Mouse (Mus musculus) forebrain, postnatal 0 days (tissue): ENCODE measurements around the gene Rhot2. TPM values are rescaled to one million over a fixed set of nuclear protein-coding genes. Genes with fewer than 3 reads are reported as not detected.

Source experiments
- ATAC-seq: fragments of 200-750 bp; cut with Nextera tagmentation; 2 replicates; pipeline ENCODE4 v1.8.0; 2017; ENCODE audit warnings: mild to moderate bottlenecking, moderate library complexity
- DNase-seq: peaks from one replicate; pipeline ENCODE4 v3.0.0-alpha.2; 2015
- H3K27ac ChIP-seq: fragments of 300-500 bp; sonication (generic); 2 replicates; pipeline ENCODE4 v1.5.1; 2014; ENCODE audit warnings: low read depth, mild to moderate bottlenecking, antibody characterized with exemption, low read length, moderate library complexity, mixed read lengths
- H3K27me3 ChIP-seq: fragments of 300-500 bp; sonication (generic); 2 replicates; pipeline ENCODE4 v1.6.1; 2014; ENCODE audit warnings: mild to moderate bottlenecking, low read length, mixed read lengths; ENCODE audit not compliant: insufficient read depth
- H3K36me3 ChIP-seq: fragments of 300-500 bp; sonication (generic); 2 replicates; pipeline ENCODE4 v1.6.1; 2014; ENCODE audit warnings: mild to moderate bottlenecking, moderate library complexity; ENCODE audit not compliant: insufficient read depth
- H3K4me1 ChIP-seq: fragments of 300-500 bp; sonication (generic); 2 replicates; pipeline ENCODE4 v1.6.1; 2014; ENCODE audit warnings: antibody characterized with exemption; ENCODE audit not compliant: insufficient read depth
- H3K4me2 ChIP-seq: fragments of 300-500 bp; sonication (generic); 2 replicates; pipeline ENCODE4 v1.6.1; 2014; ENCODE audit warnings: low read depth, mild to moderate bottlenecking, moderate library complexity
- H3K4me3 ChIP-seq: fragments of 300-500 bp; sonication (generic); 2 replicates; pipeline ENCODE4 v1.5.1; 2014; ENCODE audit warnings: low read depth, low read length, mixed read lengths
- H3K9ac ChIP-seq: fragments of 300-500 bp; sonication (generic); 2 replicates; pipeline ENCODE4 v1.6.1; 2014; ENCODE audit warnings: mild to moderate bottlenecking
- H3K9me3 ChIP-seq: fragments of 300-500 bp; sonication (generic); 2 replicates; pipeline ENCODE4 v1.6.1; 2016; ENCODE audit warnings: low read length
- CTCF ChIP-seq: sonication (generic); IDR thresholded peaks from 2 replicates; pipeline ENCODE4 v1.5.1; 2016; ENCODE audit warnings: antibody characterized with exemption, control low read depth, low read depth
- WGBS: fragments of 180-500 bp; shearing (Covaris S2); extraction: QIAGEN DNeasy Blood & Tissue Kit; methylation state at CpG from one replicate; pipeline ENCODE4 v1.1.7; 2014; 5-methylcytosine and 5-hydroxymethylcytosine counted together
- polyA plus RNA-seq: library from polyadenylated mRNA; unstranded; fragments of >200 nt; fragmentation: Nextera tagmentation; extraction: Ambion mirVana; gene quantifications from 2 replicates; pipeline ENCODE4 v1.2.1, GENCODE M21; 2015
- total RNA-seq: library from RNA; depleted of rRNA; stranded (reverse); fragments of >200 nt; gene quantifications from 2 replicates; pipeline ENCODE4 v1.2.3, GENCODE M21; 2014

Gene Rhot2
- total and polyA plus RNA-seq, 2 experiments from 2014 or later: 11.3 to 53.1 TPM

GRCm38 (mm10) chr17:25883268-25883667, 38.6 kb upstream of the Rhot2 start:
- ATAC-seq (no peak), DNase-seq (no peak)
- Histone ChIP-seq H3K4me3 (no peak overlapping the region), H3K4me2 (no peak overlapping the region), H3K9ac (no peak overlapping the region), H3K36me3 (peaks cover 29% of the 10 kb centered on the region), H3K4me1 (no peaks in the 10 kb centered on the region), H3K27me3 (no peaks in the 10 kb centered on the region), H3K9me3 (no peaks in the 10 kb centered on the region), H3K27ac (no peak overlapping the region)
- TF ChIP-seq CTCF: no peak
- 79% methylated on average over 8 of the region's 8 CpGs for WGBS

- no peaks in the 10 kb centered on the region for H3K9me3 ChIP-seq
- no peaks in the 10 kb centered on the region for H3K4me1 ChIP-seq
- WGBS: 49% methylated on average over 5 of the region's 5 CpGs
- DNase-seq (no peak), ATAC-seq (peak; percentile 30)
- H3K9ac ChIP-seq: no peak overlapping the region
- peaks cover 36% of the 10 kb centered on the region for H3K36me3 ChIP-seq
- no peak; the same call in 1 of the 2 replicates for TF ChIP-seq CTCF
- H3K27me3 ChIP-seq: no peaks in the 10 kb centered on the region
- H3K4me2 ChIP-seq: no peak overlapping the region
- no peak overlapping the region for H3K27ac ChIP-seq
- no peak overlapping the region for H3K4me3 ChIP-seq
These were observed 37.7 kb upstream of the Rhot2 start for GRCm38 (mm10) chr17:25882306-25882705.

GRCm38 (mm10) chr17:25881691-25882090, 37.0 kb upstream of the Rhot2 start:
- H3K27ac ChIP-seq: no peak overlapping the region
- H3K36me3 ChIP-seq: peaks cover 36% of the 10 kb centered on the region

GRCm38 (mm10) chr17:25880913-25881641, 36.4 kb upstream of the Rhot2 start:
- 6% methylated on average over 5 of the region's 5 CpGs for WGBS
- no peak for TF ChIP-seq CTCF
- H3K4me1 ChIP-seq: peaks cover 10% of the 10 kb centered on the region; the same call in 1 of the 2 replicates
- H3K4me3 ChIP-seq: no peak overlapping the region
- ATAC-seq: no peak
- H3K9ac ChIP-seq: no peak overlapping the region
- no peak overlapping the region for H3K27ac ChIP-seq
- H3K36me3 ChIP-seq: peaks cover 36% of the 10 kb centered on the region
- no peak overlapping the region for H3K4me2 ChIP-seq
- no peaks in the 10 kb centered on the region for H3K9me3 ChIP-seq
- H3K27me3 ChIP-seq: no peaks in the 10 kb centered on the region
- no peak for DNase-seq

More at GRCm38 (mm10) chr17:25881691-25882090, 37.0 kb upstream of the Rhot2 start:
- H3K9me3 ChIP-seq: no peaks in the 10 kb centered on the region
- no peaks in the 10 kb centered on the region for H3K27me3 ChIP-seq
- ATAC-seq (no peak), DNase-seq (no peak)
- no peak overlapping the region for H3K4me3 ChIP-seq
- H3K9ac ChIP-seq: no peak overlapping the region
- no peak for TF ChIP-seq CTCF
- 0 out of 2 replicates have a peak, but pooled peaks cover 5% of the 10 kb centered on the region for H3K4me1 ChIP-seq
- no peak overlapping the region for H3K4me2 ChIP-seq
- WGBS: 44% methylated on average over 4 of the region's 4 CpGs

- H3K27ac ChIP-seq: no peak within 1 kb of the TSS
- ATAC-seq: no peak
- TF ChIP-seq CTCF: no peak
- WGBS: 37% methylated on average over 5 of the region's 5 CpGs
- H3K9me3 ChIP-seq: no peaks in the 10 kb centered on the region
- H3K36me3 ChIP-seq: peaks cover 36% of the 10 kb centered on the region
- no peak for DNase-seq
- no peak within 1 kb of the TSS for H3K9ac ChIP-seq
- H3K4me3 ChIP-seq: no peak within 1 kb of the TSS
- H3K27me3 ChIP-seq: no peaks in the 10 kb centered on the region
- no peak within 1 kb of the TSS for H3K4me2 ChIP-seq
- H3K4me1 ChIP-seq: peaks cover 12% of the 10 kb centered on the region; the same call in 1 of the 2 replicates
These were observed 35.7 kb upstream of the Rhot2 start, which contains the start of gene Wfikkn1 for GRCm38 (mm10) chr17:25880196-25880910. Gene Wfikkn1 (minus strand): TSS chr17:25880858.

GRCm38 (mm10) chr17:25879750-25880149, 35.1 kb upstream of the Rhot2 start:
- no peaks in the 10 kb centered on the region for H3K9me3 ChIP-seq
- no peak overlapping the region for H3K9ac ChIP-seq
- no peak for TF ChIP-seq CTCF
- 79% methylated on average over 8 of the region's 8 CpGs for WGBS
- no peaks in the 10 kb centered on the region for H3K27me3 ChIP-seq
- DNase-seq (no peak), ATAC-seq (no peak)
- H3K36me3 ChIP-seq: peaks cover 33% of the 10 kb centered on the region
- H3K4me1 ChIP-seq: peaks cover 12% of the 10 kb centered on the region; the same call in 1 of the 2 replicates
- no peak overlapping the region for H3K4me2 ChIP-seq
- H3K27ac ChIP-seq: no peak overlapping the region
- H3K4me3 ChIP-seq: no peak overlapping the region

- H3K4me2 ChIP-seq: no peak overlapping the region
- no peaks in the 10 kb centered on the region for H3K27me3 ChIP-seq
- peak; percentile 60 for TF ChIP-seq CTCF
- no peak for DNase-seq
- H3K9ac ChIP-seq: no peak overlapping the region
- H3K4me3 ChIP-seq: no peak overlapping the region
- H3K4me1 ChIP-seq: peaks cover 12% of the 10 kb centered on the region; the same call in 1 of the 2 replicates
- H3K27ac ChIP-seq: no peak overlapping the region
- peaks cover 29% of the 10 kb centered on the region for H3K36me3 ChIP-seq
- ATAC-seq: no peak
- no peaks in the 10 kb centered on the region for H3K9me3 ChIP-seq
- 46% methylated on average over 4 of the region's 4 CpGs for WGBS
These were observed 34.6 kb upstream of the Rhot2 start for GRCm38 (mm10) chr17:25879261-25879660.
